Mouse (Mus musculus): ENCODE results near the gene Stpg2.
"Not testable (repeated sequence)": the region's sequence is repeated elsewhere in the genome, so short reads cannot be mapped to it uniquely, and the experiment has no call there.

Stpg2 gene

DNA sequence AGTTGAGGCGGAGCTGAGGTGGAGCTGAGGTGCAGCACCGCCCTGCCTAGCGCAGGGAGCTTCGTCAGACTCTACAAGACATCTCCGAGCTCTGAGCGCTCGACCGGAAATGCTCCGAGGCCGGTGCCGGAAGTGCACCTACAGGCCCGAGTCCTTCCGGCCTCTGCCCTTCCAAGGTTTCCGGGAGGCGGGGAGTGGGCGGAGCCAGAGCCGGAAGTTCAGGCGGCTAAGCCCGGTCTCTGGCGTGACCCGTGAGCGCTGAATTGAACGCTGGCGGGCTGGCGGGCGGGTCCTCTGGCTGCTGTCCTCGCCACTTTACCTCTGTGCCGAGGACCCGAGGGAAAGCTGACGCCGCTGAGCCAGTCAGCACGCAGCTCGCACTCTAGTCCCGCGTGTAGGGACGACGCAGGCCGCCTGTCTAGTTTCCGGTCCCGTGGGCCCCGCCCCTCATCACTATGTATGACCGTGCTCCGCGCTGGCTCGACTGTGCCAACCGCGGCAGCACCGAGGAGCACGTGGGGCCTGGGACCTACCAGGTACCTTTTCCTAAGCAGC, at the start of gene Stpg2:
Gene Stpg2, plus strand, starts transcription at position 251 of the 555 bp plus-strand sequence.
- DNase-seq (ENCODE audit: low read depth, low spot score): peak; percentile 90

DNA sequence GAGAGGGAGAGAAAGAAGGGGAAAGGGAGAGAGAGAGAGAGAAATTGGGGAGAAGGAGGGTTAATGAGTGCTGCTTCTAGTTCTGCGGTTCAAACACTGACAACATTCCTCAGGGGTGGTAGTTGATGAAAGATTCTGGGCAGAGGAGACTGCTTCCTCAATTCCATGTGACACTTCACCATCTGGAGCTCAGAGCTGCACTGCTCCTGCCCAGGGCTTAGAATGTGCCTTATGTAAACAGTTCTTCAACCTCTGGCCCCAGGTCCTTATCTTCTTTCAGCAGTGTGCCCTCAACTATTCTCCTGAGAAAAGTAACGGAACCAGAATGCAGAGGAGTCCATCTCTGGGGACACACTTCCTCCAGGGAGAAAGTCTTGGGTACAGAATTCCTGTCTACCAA, 43.3 kb upstream of the Stpg2 start:
- no peak for DNase-seq (ENCODE audit: low read depth, low spot score)

DNA sequence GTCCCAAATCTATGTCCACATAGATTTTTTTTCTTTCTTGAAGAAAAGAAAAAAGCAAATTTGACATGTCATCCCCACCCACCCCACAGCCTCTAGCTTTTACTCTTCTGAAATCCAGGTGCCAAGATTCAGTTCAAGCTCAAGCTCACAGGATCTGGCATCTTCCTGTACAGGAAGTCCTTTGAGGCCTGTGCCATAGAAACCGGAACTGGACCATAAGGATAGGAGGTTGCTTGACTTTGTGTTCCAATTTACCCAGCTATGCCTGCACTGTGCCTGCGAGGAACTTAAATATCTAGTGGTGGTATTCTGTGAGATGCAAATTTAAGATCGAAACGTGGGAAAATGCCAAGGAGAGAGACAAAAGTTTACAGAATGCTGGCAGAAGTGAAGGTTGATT, 42.8 kb upstream of the Stpg2 start:
- no peak for DNase-seq (ENCODE audit: low read depth, low spot score)

DNA sequence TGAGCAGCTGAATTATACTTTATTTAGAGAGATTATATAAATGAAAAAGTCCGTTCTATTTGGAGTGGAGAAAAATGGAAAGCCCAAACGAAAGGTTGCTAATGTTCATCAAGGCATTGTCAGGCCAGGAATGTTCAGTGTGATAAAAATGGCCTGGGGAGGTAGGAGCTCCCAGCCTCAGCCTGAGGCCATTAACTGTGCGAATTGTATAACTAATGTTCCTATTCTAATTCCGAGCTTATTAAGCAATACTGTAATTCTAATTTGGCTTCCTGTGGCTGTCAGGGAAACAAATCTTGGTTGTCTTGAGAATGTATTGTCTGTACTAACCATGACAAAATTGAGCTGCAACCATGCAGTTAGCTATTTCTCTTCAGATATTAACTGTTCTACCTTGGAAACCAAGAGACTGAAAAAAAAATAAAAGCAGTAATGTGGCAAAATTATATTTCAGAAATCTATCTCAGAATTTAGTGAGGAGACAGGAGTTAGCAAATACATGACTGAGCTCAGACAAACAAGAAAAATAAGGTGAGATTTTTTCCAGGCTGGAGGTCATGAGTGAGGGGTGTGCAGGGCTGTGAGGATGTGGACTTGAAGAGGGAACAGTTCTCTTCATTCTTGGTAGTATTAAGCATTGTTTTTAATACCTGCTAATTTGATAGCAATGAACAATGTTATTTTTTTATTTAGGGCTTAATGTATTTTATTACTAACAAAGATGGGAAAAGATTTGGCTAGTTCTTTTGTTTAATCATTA, 36.8 kb upstream of the Stpg2 start:
- DNase-seq (ENCODE audit: low read depth, low spot score): no peak

DNA sequence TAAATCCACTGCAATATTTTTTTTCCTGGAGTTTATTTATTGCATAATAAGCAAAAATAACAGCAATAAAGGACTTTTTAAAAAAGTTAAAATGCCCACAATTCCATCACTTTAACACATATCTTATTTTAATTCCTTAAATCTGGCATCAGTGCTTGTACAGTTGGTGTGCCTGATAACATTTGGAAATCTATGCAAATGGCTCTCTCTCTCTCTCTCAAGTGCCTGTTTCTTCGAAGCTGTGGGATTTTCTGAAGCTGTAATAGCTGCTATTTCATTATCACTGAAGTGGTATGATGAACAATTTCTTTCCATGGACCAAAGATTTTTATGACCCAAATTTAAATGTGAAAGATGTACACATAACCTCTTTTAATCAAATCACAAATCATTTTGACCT, 35.8 kb upstream of the Stpg2 start:
- DNase-seq (ENCODE audit: low read depth, low spot score): no peak

DNA sequence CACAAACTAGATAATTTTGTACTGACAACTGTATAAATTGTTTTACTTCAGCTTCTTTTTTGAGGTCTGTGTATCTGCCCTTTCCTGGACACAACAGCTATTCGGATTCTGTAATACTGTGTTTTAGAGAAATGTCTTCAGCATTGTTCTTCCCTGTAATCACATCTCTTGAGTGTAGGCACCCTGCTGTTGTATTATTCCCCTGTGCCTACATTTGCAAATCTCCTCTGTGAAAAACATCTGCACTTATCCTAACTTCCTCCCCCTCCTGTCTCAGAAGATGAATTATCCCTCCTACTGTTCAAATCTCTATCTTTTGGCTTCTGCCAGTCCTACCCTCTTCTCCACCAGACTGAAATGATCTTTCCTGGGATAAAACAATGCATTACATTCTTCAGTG, 28.6 kb upstream of the Stpg2 start:
- DNase-seq (ENCODE audit: low read depth, low spot score): peak; percentile 27

DNA sequence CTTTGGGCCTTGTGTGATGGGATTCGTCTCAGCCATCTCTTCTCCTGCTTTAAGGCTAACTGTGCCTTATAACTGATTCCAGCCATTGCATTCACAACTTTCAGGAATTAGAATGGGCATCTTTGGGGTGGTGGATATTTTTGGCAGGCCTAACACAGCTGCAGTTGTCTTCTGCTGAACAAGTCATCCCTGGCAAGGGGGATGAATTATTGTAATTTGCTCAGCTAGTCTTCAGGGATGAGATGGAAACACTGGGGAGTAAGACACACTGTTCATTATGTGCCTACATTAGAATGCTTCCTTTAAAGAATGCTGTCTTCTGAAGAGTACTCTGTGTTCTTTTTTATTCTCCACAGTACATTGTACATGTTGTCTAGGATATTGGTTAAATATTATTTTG, 14.0 kb upstream of the Stpg2 start:
- no peak for DNase-seq (ENCODE audit: low read depth, low spot score)

DNA sequence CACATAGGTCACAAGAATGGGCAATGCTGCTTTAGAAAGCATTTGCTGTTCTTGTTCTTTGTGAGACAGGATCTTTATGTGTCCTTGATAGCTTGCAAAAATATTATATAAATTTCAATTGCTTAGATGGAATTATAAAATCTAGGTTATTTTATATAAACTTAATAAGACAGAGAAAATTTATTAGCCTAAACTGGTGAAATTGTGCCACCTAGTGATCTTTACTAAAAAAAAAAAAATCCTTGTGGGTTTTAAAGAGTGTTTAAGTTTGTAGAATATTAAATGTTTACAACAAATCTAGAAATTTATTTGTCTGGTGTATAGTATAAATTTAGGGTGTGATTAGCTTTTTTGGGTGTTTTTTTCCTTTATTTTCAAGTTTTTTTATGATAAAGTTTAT, 11.6 kb upstream of the Stpg2 start:
- no peak for DNase-seq (ENCODE audit: low read depth, low spot score)

DNA sequence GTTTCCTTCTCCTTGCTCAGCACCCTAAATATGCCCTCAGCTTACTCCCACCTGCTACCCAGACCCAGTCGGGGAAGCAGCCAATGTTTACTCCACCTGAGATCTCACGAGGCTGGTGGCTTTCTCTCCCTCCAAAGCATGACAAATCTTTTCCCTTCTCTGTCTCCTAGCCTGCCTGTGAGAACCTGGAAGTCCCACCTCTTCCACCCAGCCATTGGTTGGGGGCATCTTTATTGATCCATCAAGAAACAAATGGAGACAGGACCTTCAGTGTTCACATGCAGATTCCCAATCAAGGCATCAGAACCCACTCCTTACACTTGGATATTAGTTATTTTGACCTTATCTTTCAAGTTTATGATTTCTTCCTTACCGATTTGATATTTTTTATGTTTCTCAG, 7.1 kb upstream of the Stpg2 start:
- DNase-seq (ENCODE audit: low read depth, low spot score): peak; percentile 17

DNA sequence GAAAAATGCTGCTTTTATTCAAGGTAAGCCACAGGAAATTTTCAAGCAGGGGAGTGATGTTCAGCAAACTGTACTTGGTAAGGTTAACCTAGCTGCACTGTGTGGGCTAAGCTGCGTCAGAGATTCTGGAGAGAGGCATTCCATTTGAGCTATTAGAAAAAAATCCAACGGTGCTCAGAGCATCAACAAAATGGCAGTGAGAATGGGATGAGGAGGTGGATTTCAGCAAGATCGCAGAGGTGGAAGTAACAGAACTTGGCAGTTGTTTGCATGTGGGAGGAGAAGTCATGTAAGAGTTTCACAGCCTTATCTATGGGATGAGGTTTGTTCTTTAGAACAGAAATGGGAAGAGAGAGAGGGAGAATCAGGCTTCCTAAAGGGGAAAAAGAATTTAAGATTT, 5.2 kb upstream of the Stpg2 start:
- DNase-seq (ENCODE audit: low read depth, low spot score): no peak

DNA sequence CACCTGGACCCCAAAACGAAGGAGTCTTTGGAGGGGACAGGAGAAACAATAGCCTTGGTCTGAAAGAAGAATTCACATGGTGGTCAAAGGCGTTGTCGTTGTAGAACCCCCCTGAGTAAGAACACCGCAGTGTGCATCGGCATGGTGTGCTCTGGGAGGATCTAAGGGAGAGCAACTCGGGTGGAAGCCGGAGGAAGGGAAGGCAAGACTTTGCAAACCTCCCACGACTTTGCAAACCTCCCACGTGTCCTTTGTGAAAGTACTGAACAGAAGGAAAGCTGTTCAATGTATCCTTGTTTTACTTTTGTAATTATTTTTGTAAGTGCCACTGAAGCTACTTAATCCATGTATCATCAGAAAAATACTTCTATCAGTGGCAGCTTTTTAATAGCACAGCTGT, 11.5 kb downstream of the Stpg2 start:
- no peak for DNase-seq (ENCODE audit: low read depth, low spot score)

DNA sequence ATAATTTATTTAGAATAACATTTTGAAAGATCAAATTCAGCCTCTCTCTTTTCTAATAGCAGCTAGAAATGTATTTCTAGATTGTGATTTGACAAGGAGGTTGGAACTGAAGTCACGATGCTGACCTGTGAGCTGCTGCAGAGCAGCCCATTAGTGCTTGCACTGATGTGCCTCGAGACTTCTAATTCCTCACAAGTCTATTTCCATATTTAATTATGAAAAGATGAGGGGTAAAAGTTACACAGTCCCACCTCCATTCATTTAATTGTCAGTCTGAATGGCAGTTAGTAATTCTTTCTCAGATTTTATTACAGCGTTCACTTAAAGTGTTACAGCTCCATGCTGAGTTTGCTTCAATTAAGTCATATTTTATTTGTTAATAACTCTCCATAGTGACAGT, 19.6 kb downstream of the Stpg2 start:
- no peak for DNase-seq (ENCODE audit: low read depth, low spot score)

DNA sequence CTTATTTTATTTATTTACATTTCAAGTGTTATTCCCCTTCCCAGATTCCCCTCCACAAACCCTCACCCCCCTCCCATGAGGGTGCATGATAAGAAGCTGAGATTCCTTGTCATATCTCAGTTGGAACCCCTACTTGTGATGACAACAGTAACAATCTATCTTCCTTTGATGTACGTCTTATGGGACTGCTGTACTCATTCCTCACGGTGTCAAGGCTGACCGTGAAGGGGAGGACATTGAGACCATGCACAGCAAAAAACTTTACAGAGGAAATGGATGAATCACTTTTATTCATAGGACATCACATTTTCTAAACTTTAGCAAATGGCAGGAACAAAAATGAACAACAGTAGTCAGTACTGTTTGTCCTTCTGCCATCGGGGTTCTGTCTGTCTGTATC, 21.3 kb downstream of the Stpg2 start:
- DNase-seq (ENCODE audit: low read depth, low spot score): no peak

DNA sequence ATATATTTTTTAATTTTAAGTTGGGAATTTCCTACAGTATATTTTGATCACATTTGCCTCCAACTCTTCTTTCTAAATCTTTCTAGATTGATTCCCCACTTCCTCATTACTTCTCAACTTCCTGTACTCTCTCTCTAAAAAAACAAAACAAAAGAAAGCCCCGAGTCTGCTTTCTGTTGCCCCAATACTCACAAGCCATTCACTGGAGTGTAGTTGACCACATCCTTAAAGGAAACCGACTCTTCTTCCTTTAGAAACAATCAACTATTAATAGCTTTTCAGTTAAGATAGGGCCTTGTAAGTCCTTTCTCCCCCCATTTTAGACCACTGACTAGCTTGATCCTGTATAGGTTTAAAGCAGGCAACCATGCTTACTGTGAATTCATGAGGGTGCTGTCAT, 39.7 kb downstream of the Stpg2 start:
- no peak for DNase-seq (ENCODE audit: low read depth, low spot score)

DNA sequence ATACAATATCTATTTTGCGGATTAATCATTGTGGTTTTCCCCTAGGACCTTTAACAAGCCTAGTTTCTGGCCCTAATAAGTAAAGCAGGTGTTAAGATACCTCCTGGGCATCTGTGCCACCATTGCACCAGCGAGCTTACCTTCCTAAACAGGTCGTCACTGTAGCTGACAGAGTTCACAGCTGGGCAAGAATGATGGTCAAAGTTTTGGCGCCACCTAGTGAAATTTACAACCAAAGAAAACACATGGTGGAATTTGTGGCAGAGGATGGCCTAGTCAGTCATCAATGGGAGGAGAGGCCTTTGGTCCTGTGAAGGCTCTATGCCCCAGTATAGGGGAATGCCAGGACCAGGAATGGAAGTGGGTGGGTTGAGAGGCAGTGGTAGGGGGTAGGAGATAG, 41.0 kb downstream of the Stpg2 start:
- peak; percentile 47 for DNase-seq (ENCODE audit: low read depth, low spot score)

DNA sequence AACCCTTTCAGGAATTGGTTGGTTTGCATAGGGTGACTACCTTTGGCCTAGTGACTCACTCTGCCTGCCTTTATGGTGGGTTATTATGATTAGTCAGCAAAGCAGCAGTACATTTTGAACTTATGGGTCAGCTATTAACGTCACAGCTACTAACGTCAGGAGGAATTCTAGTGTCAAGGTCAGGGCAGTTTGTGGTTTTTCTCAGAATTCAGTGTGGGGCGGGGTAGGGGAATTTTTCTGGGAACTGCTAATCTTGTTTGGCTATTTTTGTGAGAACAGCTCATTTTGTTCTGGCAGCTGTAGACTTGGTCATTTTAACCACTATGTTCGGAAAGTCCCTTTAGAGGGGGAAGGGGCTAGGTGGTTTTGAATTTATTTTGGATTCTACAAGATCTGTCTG, 56.9 kb downstream of the Stpg2 start:
- DNase-seq (ENCODE audit: low read depth, low spot score): not testable (repeated sequence)

DNA sequence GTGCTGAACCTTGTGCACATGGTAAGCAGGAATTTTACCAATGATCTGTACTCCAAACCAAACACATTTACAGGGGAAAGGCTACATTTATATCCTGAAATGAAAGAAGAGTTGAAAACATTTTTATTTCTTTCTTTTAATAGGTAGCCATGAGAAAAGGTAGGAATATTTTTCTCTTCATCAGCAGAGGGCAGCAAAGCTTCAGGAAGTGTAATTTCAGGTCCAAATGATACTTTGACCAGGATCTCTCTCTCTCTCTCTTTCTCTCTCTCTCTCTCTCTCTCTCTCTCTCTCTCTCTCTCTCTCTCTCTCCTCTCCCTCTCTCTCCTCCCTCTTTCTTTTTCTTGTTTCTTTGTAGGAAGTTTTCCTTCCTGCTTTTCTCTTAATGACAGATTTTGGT, 92.4 kb downstream of the Stpg2 start:
- peak; percentile 12 for DNase-seq (ENCODE audit: low read depth, low spot score)

DNA sequence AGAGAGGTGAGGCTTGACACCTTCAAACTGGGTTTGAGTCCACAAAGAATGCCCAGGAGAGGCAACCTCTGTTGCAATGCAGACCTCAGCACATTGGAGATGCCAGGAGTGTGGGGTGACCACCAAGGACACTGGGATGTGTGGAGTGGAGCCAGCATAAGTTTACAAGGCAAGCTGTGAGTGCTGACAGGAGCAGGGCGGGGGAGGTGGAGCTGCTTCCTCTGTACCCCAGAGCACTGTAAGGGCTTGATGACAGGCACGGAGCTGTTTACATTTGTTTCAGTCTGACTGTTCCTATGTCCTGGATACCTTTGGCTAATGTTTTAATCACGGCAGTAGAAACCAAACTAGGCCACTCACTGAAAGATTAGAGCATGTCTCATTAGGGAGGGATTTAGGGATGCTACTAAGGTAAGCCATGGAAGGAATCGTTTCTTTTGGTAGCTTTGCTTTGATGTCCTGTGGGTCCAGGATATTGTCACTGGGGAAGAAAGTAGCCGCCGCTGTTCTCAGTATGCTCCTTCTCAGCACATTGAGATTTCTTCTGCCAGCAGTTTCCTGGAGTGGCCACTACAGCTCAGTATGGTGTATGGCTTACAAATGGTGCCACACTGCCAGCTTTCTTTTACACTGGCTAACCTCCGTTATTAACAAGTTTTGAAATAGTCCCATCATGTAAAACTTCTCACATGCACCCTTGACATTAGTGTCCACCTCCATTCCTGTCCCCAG, 102.8 kb downstream of the Stpg2 start:
- DNase-seq (ENCODE audit: low read depth, low spot score): no peak

DNA sequence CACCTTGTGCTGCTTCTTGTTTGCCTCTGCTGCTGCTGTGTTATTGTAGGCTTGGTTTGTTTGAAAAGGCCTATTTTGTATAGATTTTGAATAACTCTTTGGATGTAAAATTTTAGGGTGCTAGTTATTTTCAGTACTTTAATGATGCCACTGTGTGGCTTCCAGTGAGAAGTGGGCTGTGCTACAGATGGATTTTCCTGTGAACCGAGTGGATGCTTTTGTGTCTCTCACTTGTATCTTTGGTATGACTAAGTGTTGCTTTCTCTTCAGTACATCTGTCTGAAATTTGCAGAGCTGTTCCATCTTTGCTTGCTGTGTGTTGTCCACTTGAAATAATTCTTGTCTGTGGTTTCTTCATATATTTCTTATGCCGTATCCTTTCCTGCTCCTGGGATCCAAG, 106.2 kb downstream of the Stpg2 start:
- no peak for DNase-seq (ENCODE audit: low read depth, low spot score)

DNA sequence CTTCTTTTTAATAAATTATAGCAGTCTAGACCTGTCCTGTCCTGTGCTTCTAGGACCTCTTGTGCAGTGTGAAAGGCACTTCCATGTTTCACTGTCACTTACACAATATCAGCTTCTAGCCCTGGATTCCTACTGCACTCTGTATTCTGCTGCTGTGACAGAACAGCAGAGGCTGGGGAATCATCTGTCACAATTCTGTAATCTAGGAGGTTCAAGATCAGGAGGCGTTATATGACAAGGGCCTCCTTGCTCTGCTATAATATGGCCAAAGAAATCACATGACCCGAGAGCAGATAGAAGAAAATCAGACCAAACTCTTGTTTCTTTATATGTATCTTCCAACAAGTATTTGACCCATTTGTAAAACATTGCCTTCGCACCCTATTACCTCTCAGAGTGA, 175.0 kb downstream of the Stpg2 start:
- no peak for DNase-seq (ENCODE audit: low read depth, low spot score)

DNA sequence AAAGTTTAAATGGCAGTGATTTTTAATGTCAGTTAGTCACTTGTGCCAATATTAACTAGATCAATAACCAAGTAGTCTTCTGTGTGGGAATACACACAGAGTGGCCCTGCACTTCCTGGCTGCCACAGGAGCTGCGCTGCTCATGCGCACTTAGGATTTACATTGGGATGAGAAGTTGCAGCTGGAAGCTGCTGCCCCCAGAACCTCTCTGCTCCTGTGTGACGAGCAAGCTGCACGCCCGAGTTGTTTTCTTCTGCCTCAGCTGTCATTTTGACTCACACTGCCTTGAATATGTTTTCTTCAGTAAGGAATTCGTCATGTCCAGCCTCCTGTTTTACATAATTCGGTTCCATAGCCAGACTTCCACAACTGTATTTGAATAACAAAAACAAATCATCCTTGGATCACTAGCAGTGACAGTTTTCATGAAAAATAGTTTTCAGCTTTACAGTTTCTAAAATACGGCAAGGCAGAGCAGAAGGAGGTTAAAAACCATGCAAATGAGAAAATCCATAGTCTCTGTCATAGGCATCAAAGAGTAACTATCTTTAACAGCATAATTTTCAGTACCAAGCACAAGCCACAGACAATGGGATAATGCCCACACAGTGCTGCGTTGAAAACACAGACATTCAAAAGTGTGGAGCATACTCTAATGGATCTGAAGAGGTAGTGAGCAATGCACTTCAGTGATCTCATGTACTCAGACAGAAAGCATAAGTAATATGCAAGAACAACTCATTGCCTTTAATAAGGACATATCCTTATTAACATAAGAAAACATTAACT, 191.8 kb downstream of the Stpg2 start:
- no peak for DNase-seq (ENCODE audit: low read depth, low spot score)

DNA sequence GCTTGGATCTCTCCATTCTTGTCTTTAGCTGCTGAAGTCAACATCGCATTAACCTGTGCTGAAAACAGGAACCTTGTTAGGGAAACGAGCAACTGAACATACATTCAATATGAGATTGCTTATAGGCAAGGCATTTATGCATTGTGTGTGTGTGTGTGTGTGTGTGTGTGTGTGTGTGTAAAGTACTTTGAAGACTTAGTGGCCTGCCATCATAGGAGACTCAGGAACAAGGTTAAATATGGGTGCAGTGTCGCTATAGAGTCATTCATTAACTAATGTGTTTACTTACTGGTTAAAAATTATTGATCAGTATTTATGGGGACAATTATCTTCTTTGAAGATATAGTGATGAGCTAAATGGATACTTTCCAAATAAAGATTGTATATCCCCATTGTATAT, 199.2 kb downstream of the Stpg2 start:
- no peak for DNase-seq (ENCODE audit: low read depth, low spot score)

All from ES-CJ7 (cell line).